Mouse (Mus musculus): Measurements from ENCODE around the gene Secisbp2l.

DNA sequence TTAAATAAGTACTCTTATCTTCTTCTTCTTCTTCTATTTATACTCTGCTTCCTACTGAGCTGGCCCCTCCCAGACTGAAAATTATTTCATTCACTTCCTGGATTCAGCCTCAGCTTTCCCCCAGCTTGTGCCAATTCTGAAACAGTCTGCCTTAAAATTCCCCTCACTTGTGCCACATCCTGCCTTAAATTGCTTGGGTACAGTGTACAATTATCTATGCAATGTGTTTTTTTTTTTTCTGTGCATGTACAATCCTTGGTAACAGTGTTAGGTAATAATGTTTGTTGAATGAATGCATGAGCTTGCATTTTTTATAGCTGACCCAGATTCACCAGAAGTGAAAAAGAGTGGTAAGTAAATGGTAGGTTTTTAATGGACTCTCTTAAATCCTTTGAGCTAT, 5.7 kb upstream of the Secisbp2l start:
- TF ChIP-seq EP300 (optimal IDR thresholded peaks at IDR 0.05): no peak
- no peak for TF ChIP-seq CTCF (IDR thresholded peaks at IDR 0.05; ENCODE audit: low read depth)
